Mouse (Mus musculus) gastrocnemius, postnatal 25 days (tissue): ENCODE measurements around the gene Dda1. TPM values are rescaled to one million over a fixed set of nuclear protein-coding genes. Genes with fewer than 3 reads are reported as not detected.

ENCODE experiments used
- total RNA-seq, 2 experiments: library from RNA; stranded (reverse); gene quantifications; 1 replicate in 1 of 2; 2 replicates in 1 of 2; pipeline ENCODE4 v1.2.3; 2021

Gene Dda1
- total RNA-seq, 2 experiments from 2014 or later: 23.9 to 24.9 TPM

Other genes with a start within 250 kb of the Dda1 start
- gene Myo9b, start 196.5 kb upstream of the Dda1 start, total RNA-seq: 10 to 100 TPM in 1 of 2 experiments, 1 to 10 TPM in 1; 9.1 to 12.2 TPM
- gene Haus8, start 196.3 kb upstream of the Dda1 start, total RNA-seq: 10 to 100 TPM in 1 of 2 experiments, 1 to 10 TPM in 1; 7.4 to 11.3 TPM
- 10 to 100 TPM; 84.5 to 94.4 TPM for gene Use1, start 102.4 kb upstream of the Dda1 start, total RNA-seq
- gene Ocel1, start 97.9 kb upstream of the Dda1 start, total RNA-seq: 1 to 10 TPM; 6.9 to 8.0 TPM
- 10 to 100 TPM; 21.6 to 21.7 TPM for gene Nr2f6, start 87.2 kb upstream of the Dda1 start, total RNA-seq
- 1 to 10 TPM; 5.5 to 9.9 TPM for gene Ushbp1, start 73.4 kb upstream of the Dda1 start, total RNA-seq
- gene Babam1, start 72.3 kb upstream of the Dda1 start, total RNA-seq: 10 to 100 TPM; 59.2 to 71.2 TPM
- gene Ankle1, start 63.2 kb upstream of the Dda1 start, total RNA-seq: under 1 TPM; 0.20 to 0.29 TPM
- gene Abhd8, start 5.5 kb upstream of the Dda1 start, total RNA-seq: 10 to 100 TPM; 27.6 to 28.9 TPM
- 10 to 100 TPM; 62.6 to 75.2 TPM for gene Mrpl34, start 4.2 kb upstream of the Dda1 start, total RNA-seq
- gene Ano8, start 16.8 kb downstream of the Dda1 start, total RNA-seq: 10 to 100 TPM; 17.1 to 18.4 TPM
- gene Gtpbp3, start 18.9 kb downstream of the Dda1 start, total RNA-seq: 10 to 100 TPM in 1 of 2 experiments, 1 to 10 TPM in 1; 9.6 to 11.5 TPM
- gene Plvap, start 42.6 kb downstream of the Dda1 start, total RNA-seq: 10 to 100 TPM in 1 of 2 experiments, 1 to 10 TPM in 1; 8.4 to 22.5 TPM
- not detected for gene Ccdc194, start 56.5 kb downstream of the Dda1 start, total RNA-seq
- 1 to 10 TPM; 7.6 to 8.9 TPM for gene Bst2, start 68.3 kb downstream of the Dda1 start, total RNA-seq
- 10 to 100 TPM; 23.0 to 23.6 TPM for gene Mvb12a, start 73.7 kb downstream of the Dda1 start, total RNA-seq
- not detected for gene Tmem221, start 89.7 kb downstream of the Dda1 start, total RNA-seq
- gene Nxnl1, start 97.4 kb downstream of the Dda1 start, total RNA-seq: under 1 TPM in 1 of 2 experiments, not detected in 1; 0.24 TPM
- gene Slc27a1, start 99.7 kb downstream of the Dda1 start, total RNA-seq: 10 to 100 TPM; 62.6 to 62.9 TPM
- 10 to 100 TPM; 26.3 to 26.9 TPM for gene Pgls, start 123.0 kb downstream of the Dda1 start, total RNA-seq
- gene Fam129c, start 128.4 kb downstream of the Dda1 start, total RNA-seq: under 1 TPM; 0.29 to 0.38 TPM
- 10 to 100 TPM; 35.3 to 36.0 TPM for gene Colgalt1, start 141.8 kb downstream of the Dda1 start, total RNA-seq
- under 1 TPM in 1 of 2 experiments, not detected in 1; 0.29 TPM for gene Unc13a, start 202.6 kb downstream of the Dda1 start, total RNA-seq
- 1 to 10 TPM; 1.9 to 3.0 TPM for gene Jak3, start 207.1 kb downstream of the Dda1 start, total RNA-seq
- gene Insl3, start 220.0 kb downstream of the Dda1 start, total RNA-seq: 1 to 10 TPM in 1 of 2 experiments, under 1 TPM in 1; 0.49 to 2.7 TPM
- gene B3gnt3, start 232.6 kb downstream of the Dda1 start, total RNA-seq: 1 to 10 TPM; 1.5 to 3.8 TPM